Mouse (Mus musculus) ES-Bruce4 (cell line): ENCODE data around the gene Osbpl6.

ENCODE experiments used
- CTCF ChIP-seq: IDR thresholded peaks from one replicate; pipeline ENCODE4 v1.8.1; 2011; ENCODE audit warnings: low read depth, low read length
- POLR2A ChIP-seq: IDR thresholded peaks from one replicate; pipeline ENCODE4 v1.8.1; 2011; ENCODE audit warnings: low read length; ENCODE audit not compliant: insufficient read depth

GRCm38 (mm10) chr2:76365811-76366210, 40.5 kb upstream of the Osbpl6 start:
- TF ChIP-seq POLR2A = no peak
- TF ChIP-seq CTCF = no peak
